Mouse (Mus musculus): Measurements from ENCODE around the gene Ep300. TPM values are rescaled to one million over a fixed set of nuclear protein-coding genes. Genes with fewer than 3 reads are reported as not detected.
A peak's percentile ranks its signal among the peaks of the same experiment; 100 is the strongest.

Gene Ep300
- polyA plus RNA-seq, 1 experiment from 2014 or later, result 11.5 TPM

DNA sequence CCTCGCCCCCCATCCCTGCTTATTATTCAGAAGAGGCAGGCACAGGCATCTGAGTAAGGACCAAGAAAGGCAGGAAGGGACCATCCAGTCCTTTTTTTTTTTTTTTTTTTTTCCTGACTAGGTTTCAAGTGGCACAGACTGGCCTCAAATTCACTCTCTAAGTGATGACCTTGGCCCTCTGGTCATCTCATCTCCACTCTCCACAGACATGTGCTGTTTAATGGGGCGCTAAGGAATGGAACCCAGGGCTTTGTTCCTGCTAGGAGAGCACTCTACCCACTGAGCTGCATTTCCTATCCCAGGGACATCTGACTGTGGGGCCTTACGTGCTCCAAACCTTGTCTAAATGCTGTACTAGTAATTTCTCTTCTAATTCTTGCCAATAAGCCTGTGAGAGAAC lies 29.2 kb upstream of the Ep300 start:
- Histone ChIP-seq H3K27me3 (ENCODE audit: control insufficient read depth, insufficient read depth, low read length) (no peaks in the 10 kb centered on the region), H3K4me1 (ENCODE audit: control insufficient read depth, insufficient read depth, low read length) (no peaks in the 10 kb centered on the region), H3K27ac (ENCODE audit: low read length) (no peak overlapping the region), H3K4me3 (ENCODE audit: low read length) (no peak overlapping the region), H3K36me3 (ENCODE audit: control insufficient read depth, insufficient read depth) (no peaks in the 10 kb centered on the region), H3K9ac (ENCODE audit: low read length) (no peak overlapping the region), H3K4me2 (ENCODE audit: low read depth, low read length) (no peak overlapping the region), H3K9me3 (replicated peaks; ENCODE audit: control insufficient read depth, low read length) (no peaks in the 10 kb centered on the region)
- ATAC-seq (replicated peaks; ENCODE audit: extremely low read depth, insufficient read depth, low FRiP score), result no peak
- 83% methylated on average over 3 of the region's 3 CpGs for WGBS

DNA sequence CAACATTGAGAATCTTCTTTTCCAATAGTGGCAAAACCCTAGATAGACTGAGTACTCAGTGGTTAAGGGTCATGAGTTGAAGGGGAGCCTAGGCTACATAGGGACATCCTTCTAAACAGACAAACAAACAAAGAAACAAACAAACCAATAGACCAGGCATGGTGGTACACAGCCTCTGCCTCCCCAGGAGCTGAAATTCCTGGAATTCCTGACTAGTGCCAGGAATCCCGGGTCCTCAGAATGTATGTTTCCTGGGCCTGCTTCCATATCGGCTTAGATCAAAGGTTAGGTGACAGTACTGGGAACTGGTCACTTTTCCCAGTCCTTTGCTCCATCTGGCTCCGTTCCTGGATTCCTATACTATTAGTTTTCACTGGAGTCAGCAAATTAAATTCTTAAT lies 23.6 kb upstream of the Ep300 start:
- H3K4me2 ChIP-seq (ENCODE audit: low read depth, low read length), result no peak overlapping the region
- no peak overlapping the region for H3K27ac ChIP-seq (ENCODE audit: low read length)
- no peak overlapping the region for H3K4me3 ChIP-seq (ENCODE audit: low read length)
- no peaks in the 10 kb centered on the region for H3K27me3 ChIP-seq (ENCODE audit: control insufficient read depth, insufficient read depth, low read length)
- H3K36me3 ChIP-seq (ENCODE audit: control insufficient read depth, insufficient read depth), result no peaks in the 10 kb centered on the region
- WGBS, result 24% methylated on average over 3 of the region's 3 CpGs
- H3K9ac ChIP-seq (ENCODE audit: low read length), result no peak overlapping the region
- no peaks in the 10 kb centered on the region for H3K4me1 ChIP-seq (ENCODE audit: control insufficient read depth, insufficient read depth, low read length)
- H3K9me3 ChIP-seq (replicated peaks; ENCODE audit: control insufficient read depth, low read length), result no peaks in the 10 kb centered on the region
- no peak for ATAC-seq (replicated peaks; ENCODE audit: extremely low read depth, insufficient read depth, low FRiP score)

DNA sequence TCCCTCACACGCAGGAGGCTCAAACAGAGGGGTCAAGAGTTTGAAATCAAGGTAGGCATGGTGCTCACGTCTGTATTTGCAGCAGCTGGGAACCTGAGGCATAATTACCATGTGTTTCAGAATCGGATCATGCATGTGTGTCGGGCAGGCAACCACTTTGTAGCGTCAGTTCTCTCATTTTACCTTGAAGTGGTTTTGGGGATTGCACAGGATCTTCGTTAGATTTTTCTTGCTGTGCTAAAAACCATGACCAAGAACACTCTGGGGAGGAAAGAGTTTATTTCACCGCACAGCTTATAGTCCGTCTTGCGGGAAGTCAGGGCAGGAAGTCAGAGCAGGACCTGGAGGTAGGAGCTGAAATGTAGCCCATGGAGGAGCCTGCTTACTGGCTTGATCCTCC lies 23.2 kb upstream of the Ep300 start:
- Histone ChIP-seq H3K4me1 (ENCODE audit: control insufficient read depth, insufficient read depth, low read length) (no peaks in the 10 kb centered on the region), H3K27me3 (ENCODE audit: control insufficient read depth, insufficient read depth, low read length) (no peaks in the 10 kb centered on the region), H3K4me2 (ENCODE audit: low read depth, low read length) (no peak overlapping the region), H3K36me3 (ENCODE audit: control insufficient read depth, insufficient read depth) (no peaks in the 10 kb centered on the region), H3K27ac (ENCODE audit: low read length) (no peak overlapping the region), H3K4me3 (ENCODE audit: low read length) (no peak overlapping the region), H3K9ac (ENCODE audit: low read length) (no peak overlapping the region), H3K9me3 (replicated peaks; ENCODE audit: control insufficient read depth, low read length) (no peaks in the 10 kb centered on the region)
- 63% methylated on average over 9 of the region's 9 CpGs for WGBS
- ATAC-seq (replicated peaks; ENCODE audit: extremely low read depth, insufficient read depth, low FRiP score), result no peak

DNA sequence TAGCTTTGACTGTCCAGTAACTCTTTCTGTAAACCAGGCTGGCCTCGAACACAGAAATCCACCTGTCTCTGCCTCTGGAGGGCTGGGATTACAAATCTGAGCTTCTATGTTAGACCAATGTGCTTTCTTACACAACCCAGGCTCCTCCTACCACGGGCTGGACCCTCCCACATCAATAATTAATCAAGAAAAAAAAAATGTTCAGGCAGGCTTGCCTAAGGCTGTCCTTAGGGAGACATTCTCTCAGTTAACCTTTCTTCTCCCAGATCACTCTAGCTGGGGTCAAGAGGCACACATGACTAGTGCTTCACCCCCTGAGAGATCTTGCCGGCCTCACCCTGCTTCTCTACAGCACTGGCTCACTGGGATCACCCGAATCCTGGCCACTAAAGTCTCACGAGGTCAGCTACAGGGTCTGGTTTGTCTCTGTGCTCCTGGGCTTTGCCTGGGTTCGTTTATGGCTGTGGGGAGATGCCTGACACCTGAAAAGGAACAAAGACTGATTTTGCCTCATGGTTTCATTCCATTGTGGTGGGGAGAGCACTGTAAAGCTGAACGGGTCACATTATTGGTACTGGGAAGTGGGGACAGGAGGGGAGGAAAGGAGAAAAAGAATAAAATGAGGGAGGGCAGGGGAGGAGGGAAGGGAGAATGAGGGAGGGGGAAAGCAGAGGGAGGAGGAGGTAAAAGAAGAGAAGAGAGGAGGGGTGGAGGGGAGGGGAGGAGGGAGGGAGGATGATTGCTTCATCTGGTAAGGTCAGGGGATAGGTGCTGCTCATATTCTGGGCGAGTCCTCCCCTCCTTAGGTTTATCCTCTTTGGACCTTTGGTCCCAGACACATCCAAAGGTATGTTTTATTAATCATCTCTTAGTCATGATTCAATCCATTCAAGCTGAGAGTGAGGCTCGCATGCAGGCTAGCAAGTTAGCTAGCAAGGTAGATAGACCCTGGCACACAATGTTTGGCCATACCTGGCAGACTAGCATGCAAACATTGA lies 22.4 kb upstream of the Ep300 start:
- Histone ChIP-seq H3K27me3 (ENCODE audit: control insufficient read depth, insufficient read depth, low read length) (no peaks in the 10 kb centered on the region), H3K9ac (ENCODE audit: low read length) (no peak overlapping the region), H3K36me3 (ENCODE audit: control insufficient read depth, insufficient read depth) (no peaks in the 10 kb centered on the region), H3K9me3 (replicated peaks; ENCODE audit: control insufficient read depth, low read length) (no peaks in the 10 kb centered on the region), H3K4me3 (ENCODE audit: low read length) (no peak overlapping the region), H3K4me2 (ENCODE audit: low read depth, low read length) (no peak overlapping the region), H3K4me1 (ENCODE audit: control insufficient read depth, insufficient read depth, low read length) (no peaks in the 10 kb centered on the region), H3K27ac (ENCODE audit: low read length) (no peak overlapping the region)
- no peak for ATAC-seq (replicated peaks; ENCODE audit: extremely low read depth, insufficient read depth, low FRiP score)
- WGBS, result 53% methylated on average over 9 of the region's 9 CpGs

DNA sequence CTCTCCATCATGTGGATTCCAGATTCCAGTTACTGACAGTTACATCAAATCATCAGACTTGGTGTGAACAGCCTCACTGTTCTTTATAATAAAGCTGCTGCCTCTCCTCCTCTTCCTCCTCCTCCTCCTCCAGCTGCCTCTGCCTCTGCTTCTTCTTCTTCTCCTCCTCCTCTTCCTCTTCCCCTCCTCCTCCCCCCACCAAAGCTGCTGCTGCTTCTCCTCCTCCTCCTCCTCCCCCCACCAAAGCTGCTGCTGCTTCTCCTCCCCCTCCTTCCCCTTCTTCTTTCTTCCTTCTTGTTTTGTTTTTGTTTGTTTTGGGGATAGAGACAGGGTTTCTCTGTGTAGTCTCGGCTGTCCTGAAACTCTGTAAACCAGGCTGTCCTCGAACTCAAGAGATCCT lies 17.1 kb upstream of the Ep300 start:
- H3K9ac ChIP-seq (ENCODE audit: low read length), result no peak overlapping the region
- H3K36me3 ChIP-seq (ENCODE audit: control insufficient read depth, insufficient read depth), result no peaks in the 10 kb centered on the region
- no peak overlapping the region for H3K4me2 ChIP-seq (ENCODE audit: low read depth, low read length)
- H3K27ac ChIP-seq (ENCODE audit: low read length), result no peak overlapping the region
- ATAC-seq (replicated peaks; ENCODE audit: extremely low read depth, insufficient read depth, low FRiP score), result no peak
- no peaks in the 10 kb centered on the region for H3K27me3 ChIP-seq (ENCODE audit: control insufficient read depth, insufficient read depth, low read length)
- 33% methylated on average over 2 of the region's 2 CpGs for WGBS
- H3K4me1 ChIP-seq (ENCODE audit: control insufficient read depth, insufficient read depth, low read length), result no peaks in the 10 kb centered on the region
- H3K4me3 ChIP-seq (ENCODE audit: low read length), result no peak overlapping the region
- no peaks in the 10 kb centered on the region for H3K9me3 ChIP-seq (replicated peaks; ENCODE audit: control insufficient read depth, low read length)

DNA sequence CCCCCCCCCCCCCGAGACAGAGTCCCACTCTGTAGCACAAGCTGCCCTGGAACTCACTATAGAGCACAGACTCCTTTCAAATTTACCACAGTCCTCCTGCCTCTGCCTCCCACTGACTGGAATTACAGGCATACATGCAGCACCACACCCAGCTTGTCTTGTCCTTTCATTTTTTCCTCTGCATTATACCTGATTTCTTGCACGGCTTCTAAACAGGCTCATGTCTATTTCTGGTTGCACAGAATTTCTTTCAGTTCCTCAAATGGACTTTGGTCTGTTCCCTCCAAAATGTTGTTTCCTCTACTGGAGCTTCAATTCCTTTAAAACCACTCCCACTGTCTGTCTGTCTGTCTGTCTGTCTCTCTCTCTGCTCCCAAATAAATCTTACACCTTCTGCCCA lies 16.6 kb upstream of the Ep300 start:
- 51% methylated on average over 2 of the region's 2 CpGs for WGBS
- H3K4me1 ChIP-seq (ENCODE audit: control insufficient read depth, insufficient read depth, low read length), result no peaks in the 10 kb centered on the region
- no peak overlapping the region for H3K9ac ChIP-seq (ENCODE audit: low read length)
- no peaks in the 10 kb centered on the region for H3K36me3 ChIP-seq (ENCODE audit: control insufficient read depth, insufficient read depth)
- H3K9me3 ChIP-seq (replicated peaks; ENCODE audit: control insufficient read depth, low read length), result no peaks in the 10 kb centered on the region
- no peaks in the 10 kb centered on the region for H3K27me3 ChIP-seq (ENCODE audit: control insufficient read depth, insufficient read depth, low read length)
- no peak overlapping the region for H3K4me3 ChIP-seq (ENCODE audit: low read length)
- no peak for ATAC-seq (replicated peaks; ENCODE audit: extremely low read depth, insufficient read depth, low FRiP score)
- H3K27ac ChIP-seq (ENCODE audit: low read length), result no peak overlapping the region
- H3K4me2 ChIP-seq (ENCODE audit: low read depth, low read length), result no peak overlapping the region

DNA sequence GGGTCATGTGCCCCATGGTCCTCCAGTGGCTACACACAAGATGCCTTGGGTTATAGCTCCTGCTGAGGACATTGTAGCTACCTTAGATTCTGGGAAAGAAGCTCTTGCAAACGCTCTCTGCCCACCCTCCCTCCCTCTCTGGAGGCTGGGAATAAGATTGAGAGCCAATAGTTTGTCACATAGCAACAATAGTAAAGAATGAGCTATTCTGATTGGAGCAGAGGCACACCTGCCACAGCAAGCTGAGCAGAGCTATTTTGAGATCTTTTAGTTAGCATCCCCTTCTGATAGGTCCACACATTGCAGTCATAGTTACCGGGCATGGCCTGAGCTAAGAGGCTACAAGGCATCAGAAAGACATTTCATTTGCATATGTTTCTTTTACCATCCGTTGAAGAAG lies 8.2 kb upstream of the Ep300 start:
- Histone ChIP-seq H3K27ac (ENCODE audit: low read length) (no peak overlapping the region), H3K4me2 (ENCODE audit: low read depth, low read length) (no peak overlapping the region), H3K36me3 (ENCODE audit: control insufficient read depth, insufficient read depth) (no peaks in the 10 kb centered on the region), H3K4me3 (ENCODE audit: low read length) (no peak overlapping the region), H3K4me1 (ENCODE audit: control insufficient read depth, insufficient read depth, low read length) (no peaks in the 10 kb centered on the region), H3K27me3 (ENCODE audit: control insufficient read depth, insufficient read depth, low read length) (no peaks in the 10 kb centered on the region), H3K9me3 (replicated peaks; ENCODE audit: control insufficient read depth, low read length) (no peaks in the 10 kb centered on the region), H3K9ac (ENCODE audit: low read length) (no peak overlapping the region)
- WGBS, result 22% methylated on average over 3 of the region's 3 CpGs
- ATAC-seq (replicated peaks; ENCODE audit: extremely low read depth, insufficient read depth, low FRiP score), result no peak

DNA sequence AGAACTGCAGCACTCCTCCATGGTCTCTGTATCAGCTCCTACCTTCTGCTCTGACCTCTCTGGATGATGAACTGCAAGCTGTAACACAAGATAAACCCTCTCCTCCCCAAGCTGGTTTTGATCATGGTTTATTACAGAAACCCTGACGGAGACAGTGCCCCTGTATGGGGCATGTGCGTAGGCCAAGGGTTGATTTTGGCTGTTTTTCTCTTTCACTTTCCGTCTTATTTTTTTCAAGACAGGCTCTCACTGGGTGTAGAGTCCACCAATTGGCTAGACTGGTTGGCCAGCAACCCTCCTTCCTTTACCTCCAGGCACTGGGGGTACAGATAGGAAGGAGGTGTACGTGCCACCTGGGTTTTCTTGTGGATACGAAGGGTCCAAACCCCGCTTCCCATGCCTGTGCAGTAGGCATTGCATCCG lies 7.4 kb upstream of the Ep300 start:
- 89% methylated on average over 7 of the region's 7 CpGs for WGBS

DNA sequence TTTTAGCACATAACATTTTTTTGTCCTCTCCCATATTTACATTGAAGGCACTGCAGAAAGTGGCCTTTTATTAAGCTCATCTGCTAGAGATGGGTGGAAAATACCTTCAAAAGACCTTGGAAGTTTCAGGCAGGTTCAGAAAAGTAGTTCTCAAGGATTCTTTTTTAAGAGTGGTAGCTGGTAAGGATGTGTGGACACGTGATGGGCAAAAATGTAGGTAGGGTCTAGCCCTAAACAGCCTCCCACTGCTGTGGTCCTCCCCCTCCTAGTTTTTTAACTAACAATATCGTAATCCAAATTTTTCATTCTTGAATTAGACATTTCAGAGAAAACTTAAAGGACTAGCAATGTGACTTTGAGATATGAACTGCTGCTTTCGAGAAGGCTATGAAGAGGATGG lies 685 bp upstream of the Ep300 start:
- no peaks in the 10 kb centered on the region; the same call in 1 of the 2 replicates for H3K36me3 ChIP-seq (ENCODE audit: control insufficient read depth, insufficient read depth)
- peak overlapping the region; percentile 66 for H3K4me2 ChIP-seq (ENCODE audit: low read depth, low read length)
- H3K27me3 ChIP-seq (ENCODE audit: control insufficient read depth, insufficient read depth, low read length), result no peaks in the 10 kb centered on the region
- H3K4me1 ChIP-seq (ENCODE audit: control insufficient read depth, insufficient read depth, low read length), result peaks cover 17% of the 10 kb centered on the region
- no peaks in the 10 kb centered on the region for H3K9me3 ChIP-seq (replicated peaks; ENCODE audit: control insufficient read depth, low read length)
- H3K4me3 ChIP-seq (ENCODE audit: low read length), result peak overlapping the region; percentile 68
- peak overlapping the region; percentile 87 for H3K27ac ChIP-seq (ENCODE audit: low read length)
- no peak for ATAC-seq (replicated peaks; ENCODE audit: extremely low read depth, insufficient read depth, low FRiP score)
- WGBS, result 6% methylated on average over 3 of the region's 3 CpGs
- H3K9ac ChIP-seq (ENCODE audit: low read length), result peak overlapping the region; percentile 84

More for the DNA sequence above, 7.4 kb upstream of the Ep300 start:
- H3K27ac ChIP-seq (ENCODE audit: low read length), result no peak overlapping the region
- H3K36me3 ChIP-seq (ENCODE audit: control insufficient read depth, insufficient read depth), result no peaks in the 10 kb centered on the region
- no peaks in the 10 kb centered on the region for H3K27me3 ChIP-seq (ENCODE audit: control insufficient read depth, insufficient read depth, low read length)
- H3K4me1 ChIP-seq (ENCODE audit: control insufficient read depth, insufficient read depth, low read length), result no peaks in the 10 kb centered on the region
- no peak for ATAC-seq (replicated peaks; ENCODE audit: extremely low read depth, insufficient read depth, low FRiP score)
- no peak overlapping the region for H3K9ac ChIP-seq (ENCODE audit: low read length)
- H3K9me3 ChIP-seq (replicated peaks; ENCODE audit: control insufficient read depth, low read length), result no peaks in the 10 kb centered on the region
- no peak overlapping the region for H3K4me3 ChIP-seq (ENCODE audit: low read length)
- H3K4me2 ChIP-seq (ENCODE audit: low read depth, low read length), result no peak overlapping the region
